Mouse (Mus musculus) myocyte (in vitro differentiated cells): Measurements from ENCODE around the gene Dnttip1.

Experiments
- CEBPB ChIP-seq: IDR thresholded peaks from 2 replicates; pipeline ENCODE4 v1.6.1; 2011; ENCODE audit warnings: mild to moderate bottlenecking, moderate library complexity; ENCODE audit not compliant: poor library complexity, insufficient read depth, severe bottlenecking
- E2F4 ChIP-seq: IDR thresholded peaks from one replicate; pipeline ENCODE4 v1.6.1; 2011; ENCODE audit warnings: mild to moderate bottlenecking, control low read depth, moderate library complexity; ENCODE audit not compliant: insufficient read depth
- MAX ChIP-seq: IDR thresholded peaks from one replicate; pipeline ENCODE4 v1.6.1; 2011; ENCODE audit warnings: low read depth, mild to moderate bottlenecking, control low read depth
- MYOD1 ChIP-seq, 3 experiments: IDR thresholded peaks; one replicate each; pipeline ENCODE4 v1.6.1; 2011; ENCODE audit warnings: control low read depth in 2 of 3, low read depth in 2 of 3, mild to moderate bottlenecking in 2 of 3, moderate library complexity in 1 of 3; ENCODE audit not compliant: insufficient read length in 2 of 3, control insufficient read depth in 1 of 3
- POLR2A ChIP-seq: IDR thresholded peaks from one replicate; pipeline ENCODE4 v1.6.1; 2011; ENCODE audit warnings: low read depth, mild to moderate bottlenecking, control low read depth, moderate library complexity; ENCODE audit not compliant: insufficient read length
- POLR2AphosphoS2 ChIP-seq: IDR thresholded peaks from one replicate; pipeline ENCODE4 v1.6.1; 2011; ENCODE audit warnings: low read depth, control low read depth; ENCODE audit not compliant: insufficient read length
- SRF ChIP-seq: IDR thresholded peaks from one replicate; pipeline ENCODE4 v1.6.1; 2011; ENCODE audit warnings: low read depth; ENCODE audit not compliant: control insufficient read depth, insufficient read length

DNA sequence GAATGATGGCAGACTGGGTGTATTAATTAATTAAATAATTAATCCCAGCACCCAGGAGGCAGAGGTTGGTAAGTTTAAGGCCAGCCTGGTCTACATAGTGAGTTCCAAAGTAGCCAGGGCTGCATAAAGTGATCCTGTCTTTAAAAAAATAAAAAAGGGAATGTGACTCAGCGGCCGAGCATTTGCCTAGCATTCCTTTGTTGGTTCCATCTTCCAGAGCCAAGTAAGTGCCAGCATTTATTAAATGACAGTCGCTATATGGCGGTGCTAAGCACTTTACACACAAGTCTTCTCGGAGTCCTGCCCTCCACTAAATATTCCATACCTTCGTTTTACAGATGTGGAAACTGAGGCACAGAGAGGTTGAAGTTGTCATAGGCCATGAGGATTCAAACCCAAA is 30.3 kb downstream of the Dnttip1 start:
- TF ChIP-seq POLR2A (no peak), SRF (no peak), MAX (no peak), MYOD1 (IDR thresholded peaks at IDR 0.05; ENCODE audit: control insufficient read depth in 1 of 3, insufficient read length in 2 of 3, low read depth in 2 of 3) (no peak), E2F4 (no peak), CEBPB (no peak), POLR2AphosphoS2 (no peak)
